Mouse (Mus musculus): Measurements from ENCODE around the gene Pdzk1ip1. TPM values are rescaled to one million over a fixed set of nuclear protein-coding genes. Genes with fewer than 3 reads are reported as not detected.

The Pdzk1ip1 gene
- polyA plus RNA-seq, 1 experiment = 15.2 TPM

- H3K27me3 ChIP-seq (ENCODE audit: control insufficient read depth, insufficient read depth, low read length) = no peaks in the 10 kb centered on the region
- DNase-seq = peak; percentile 64
- WGBS = 22% methylated on average over 6 of the region's 6 CpGs
- no peak overlapping the region for H3K27ac ChIP-seq (ENCODE audit: control insufficient read depth, insufficient read depth, low read length)
- no peak overlapping the region for H3K4me3 ChIP-seq (ENCODE audit: control insufficient read depth, insufficient read depth, low read length)
- no peaks in the 10 kb centered on the region for H3K4me1 ChIP-seq (replicated peaks; ENCODE audit: control insufficient read depth, insufficient read depth, low read length)
- TF ChIP-seq POLR2A (IDR thresholded peaks at IDR 0.05; ENCODE audit: control insufficient read depth, extremely low read depth, insufficient read depth, low read length, poor library complexity) (no peak), CTCF (IDR thresholded peaks at IDR 0.05; ENCODE audit: borderline replicate concordance, control insufficient read depth, extremely low read depth, insufficient read depth, low read length, poor library complexity) (peak; percentile 90; the same call in 1 of the 2 replicates)
- H3K36me3 ChIP-seq (ENCODE audit: control insufficient read depth, insufficient read depth, low read length) = no peaks in the 10 kb centered on the region
These were observed 2.9 kb upstream of the Pdzk1ip1 start for GRCm38 (mm10) chr4:115085522-115086095.

GRCm38 (mm10) chr4:115086257-115086656 is 2.3 kb upstream of the Pdzk1ip1 start:
- WGBS = 88% methylated on average over 4 of the region's 4 CpGs
- Histone ChIP-seq H3K36me3 (ENCODE audit: control insufficient read depth, insufficient read depth, low read length) (no peaks in the 10 kb centered on the region), H3K4me1 (replicated peaks; ENCODE audit: control insufficient read depth, insufficient read depth, low read length) (no peaks in the 10 kb centered on the region), H3K27ac (ENCODE audit: control insufficient read depth, insufficient read depth, low read length) (no peak overlapping the region), H3K27me3 (ENCODE audit: control insufficient read depth, insufficient read depth, low read length) (no peaks in the 10 kb centered on the region), H3K4me3 (ENCODE audit: control insufficient read depth, insufficient read depth, low read length) (no peak overlapping the region)
- no peak for DNase-seq
- no peak for TF ChIP-seq POLR2A (IDR thresholded peaks at IDR 0.05; ENCODE audit: control insufficient read depth, extremely low read depth, insufficient read depth, low read length, poor library complexity)
- TF ChIP-seq CTCF (IDR thresholded peaks at IDR 0.05; ENCODE audit: borderline replicate concordance, control insufficient read depth, extremely low read depth, insufficient read depth, low read length, poor library complexity) = no peak

GRCm38 (mm10) chr4:115086763-115087415 is 1.6 kb upstream of the Pdzk1ip1 start:
- DNase-seq = no peak
- Histone ChIP-seq H3K4me3 (ENCODE audit: control insufficient read depth, insufficient read depth, low read length) (no peak overlapping the region), H3K27me3 (ENCODE audit: control insufficient read depth, insufficient read depth, low read length) (no peaks in the 10 kb centered on the region), H3K27ac (ENCODE audit: control insufficient read depth, insufficient read depth, low read length) (no peak overlapping the region), H3K4me1 (replicated peaks; ENCODE audit: control insufficient read depth, insufficient read depth, low read length) (no peaks in the 10 kb centered on the region), H3K36me3 (ENCODE audit: control insufficient read depth, insufficient read depth, low read length) (no peaks in the 10 kb centered on the region)
- WGBS = 89% methylated on average over 3 of the region's 3 CpGs
- no peak for TF ChIP-seq POLR2A (IDR thresholded peaks at IDR 0.05; ENCODE audit: control insufficient read depth, extremely low read depth, insufficient read depth, low read length, poor library complexity)
- no peak for TF ChIP-seq CTCF (IDR thresholded peaks at IDR 0.05; ENCODE audit: borderline replicate concordance, control insufficient read depth, extremely low read depth, insufficient read depth, low read length, poor library complexity)

- TF ChIP-seq POLR2A (IDR thresholded peaks at IDR 0.05; ENCODE audit: control insufficient read depth, extremely low read depth, insufficient read depth, low read length, poor library complexity) (no peak), CTCF (IDR thresholded peaks at IDR 0.05; ENCODE audit: borderline replicate concordance, control insufficient read depth, extremely low read depth, insufficient read depth, low read length, poor library complexity) (no peak)
- Histone ChIP-seq H3K4me3 (ENCODE audit: control insufficient read depth, insufficient read depth, low read length) (no peak overlapping the region), H3K4me1 (replicated peaks; ENCODE audit: control insufficient read depth, insufficient read depth, low read length) (0 out of 2 replicates have a peak, but pooled peaks cover under 1% of the 10 kb centered on the region), H3K27me3 (ENCODE audit: control insufficient read depth, insufficient read depth, low read length) (no peaks in the 10 kb centered on the region), H3K27ac (ENCODE audit: control insufficient read depth, insufficient read depth, low read length) (no peak overlapping the region), H3K36me3 (ENCODE audit: control insufficient read depth, insufficient read depth, low read length) (no peaks in the 10 kb centered on the region)
- WGBS = 85% methylated on average over 2 of the region's 2 CpGs
- DNase-seq = no peak
These were observed 2.1 kb downstream of the Pdzk1ip1 start for GRCm38 (mm10) chr4:115090592-115090991.

- no peak for DNase-seq
- no peak overlapping the region for H3K4me3 ChIP-seq (ENCODE audit: control insufficient read depth, insufficient read depth, low read length)
- no peaks in the 10 kb centered on the region for H3K36me3 ChIP-seq (ENCODE audit: control insufficient read depth, insufficient read depth, low read length)
- H3K27me3 ChIP-seq (ENCODE audit: control insufficient read depth, insufficient read depth, low read length) = no peaks in the 10 kb centered on the region; the same call in 1 of the 2 replicates
- H3K4me1 ChIP-seq (replicated peaks; ENCODE audit: control insufficient read depth, insufficient read depth, low read length) = 0 out of 2 replicates have a peak, but pooled peaks cover 4% of the 10 kb centered on the region
- H3K27ac ChIP-seq (ENCODE audit: control insufficient read depth, insufficient read depth, low read length) = no peak overlapping the region
- 91% methylated on average over 3 of the region's 3 CpGs for WGBS
- TF ChIP-seq CTCF (IDR thresholded peaks at IDR 0.05; ENCODE audit: borderline replicate concordance, control insufficient read depth, extremely low read depth, insufficient read depth, low read length, poor library complexity) = no peak
- TF ChIP-seq POLR2A (IDR thresholded peaks at IDR 0.05; ENCODE audit: control insufficient read depth, extremely low read depth, insufficient read depth, low read length, poor library complexity) = no peak
These were observed 3.3 kb downstream of the Pdzk1ip1 start for GRCm38 (mm10) chr4:115091806-115092205.

- H3K27ac ChIP-seq (ENCODE audit: control insufficient read depth, insufficient read depth, low read length) = no peak overlapping the region
These were observed 4.9 kb downstream of the Pdzk1ip1 start for GRCm38 (mm10) chr4:115093331-115093864.

More at GRCm38 (mm10) chr4:115093331-115093864, 4.9 kb downstream of the Pdzk1ip1 start:
- Histone ChIP-seq H3K4me3 (ENCODE audit: control insufficient read depth, insufficient read depth, low read length) (no peak overlapping the region), H3K36me3 (ENCODE audit: control insufficient read depth, insufficient read depth, low read length) (no peaks in the 10 kb centered on the region), H3K27me3 (ENCODE audit: control insufficient read depth, insufficient read depth, low read length) (no peaks in the 10 kb centered on the region; the same call in 1 of the 2 replicates), H3K4me1 (replicated peaks; ENCODE audit: control insufficient read depth, insufficient read depth, low read length) (0 out of 2 replicates have a peak, but pooled peaks cover 4% of the 10 kb centered on the region)
- WGBS = 94% methylated on average over 4 of the region's 4 CpGs
- no peak for DNase-seq
- TF ChIP-seq CTCF (IDR thresholded peaks at IDR 0.05; ENCODE audit: borderline replicate concordance, control insufficient read depth, extremely low read depth, insufficient read depth, low read length, poor library complexity) = no peak
- TF ChIP-seq POLR2A (IDR thresholded peaks at IDR 0.05; ENCODE audit: control insufficient read depth, extremely low read depth, insufficient read depth, low read length, poor library complexity) = no peak
